Comparison of ENCODE assay signal across 10 mouse cellular contexts in the genomic region with DNA sequence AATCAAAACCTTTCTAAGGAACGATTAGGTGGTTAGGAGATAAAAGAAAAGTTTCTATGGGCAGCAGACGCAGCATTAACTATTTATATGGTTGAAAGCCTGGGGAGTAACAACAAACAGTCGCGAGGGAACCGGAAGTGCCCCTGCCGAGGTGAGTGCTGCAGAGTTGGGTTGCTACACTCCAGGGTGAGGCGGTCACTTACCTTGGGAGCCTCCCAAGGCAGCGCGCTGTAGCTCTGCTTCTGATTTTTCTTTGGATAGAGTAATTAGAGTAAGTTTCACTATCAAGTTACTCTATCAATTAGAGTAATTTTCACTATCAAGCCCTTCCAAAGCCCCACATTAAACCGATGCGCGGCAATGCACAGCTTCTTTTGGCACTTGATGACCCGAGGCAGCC. TPM values are rescaled to one million over a fixed set of nuclear protein-coding genes. Genes with fewer than 3 reads are reported as not detected.
DNase-seq lines count a peak whose midpoint lies in the region; ATAC-seq and TF ChIP-seq lines count a peak whose summit lies in the region.
"Had no signal": no experiment of that assay in that cellular context is flagged by ENCODE, and none has a peak within 500 bp of the region (broad histone marks: within the 10 kb centered on the region; RNA-seq: fewer than 3 reads in every experiment).

No protein-coding gene starts in this region.

- H3K4me3 ChIP-seq in forebrain, embryonic 12.5 days (replicated peaks): no peak overlapping the region
- H3K4me3 ChIP-seq in forebrain, embryonic 10.5 days: no peak overlapping the region
- H3K4me3 ChIP-seq in lung, embryonic 16.5 days (ENCODE audit: low read length): peak overlapping the region; percentile 19
- H3K4me3 ChIP-seq in intestine, postnatal 0 days (ENCODE audit: low read depth, low read length): peak overlapping the region; percentile 31
- no peak overlapping the region for H3K4me3 ChIP-seq in neural tube, embryonic 13.5 days

- H3K9ac ChIP-seq in forebrain, embryonic 12.5 days: no peak overlapping the region
- H3K9ac ChIP-seq in lung, embryonic 16.5 days (ENCODE audit: low read length): no peak overlapping the region
- H3K9ac ChIP-seq in intestine, postnatal 0 days (ENCODE audit: low read depth, low read length): no peak overlapping the region
- no peak overlapping the region for H3K9ac ChIP-seq in neural tube, embryonic 13.5 days

- peaks cover 6% of the 10 kb centered on the region; the same call in 1 of the 2 replicates for H3K9me3 ChIP-seq in forebrain, embryonic 12.5 days
- 0 out of 2 replicates have a peak, but pooled peaks cover 4% of the 10 kb centered on the region for H3K9me3 ChIP-seq in forebrain, embryonic 10.5 days
- H3K9me3 ChIP-seq in lung, embryonic 16.5 days (ENCODE audit: control insufficient read depth, low read length): 0 out of 2 replicates have a peak, but pooled peaks cover 3% of the 10 kb centered on the region
- 0 out of 2 replicates have a peak, but pooled peaks cover 4% of the 10 kb centered on the region for H3K9me3 ChIP-seq in intestine, postnatal 0 days (ENCODE audit: control insufficient read depth)
- H3K9me3 ChIP-seq in neural tube, embryonic 13.5 days: no peaks in the 10 kb centered on the region

- no peaks in the 10 kb centered on the region for H3K4me1 ChIP-seq in forebrain, embryonic 12.5 days
- H3K4me1 ChIP-seq in forebrain, embryonic 10.5 days: peaks cover 5% of the 10 kb centered on the region; the same call in 1 of the 2 replicates
- H3K4me1 ChIP-seq in lung, embryonic 16.5 days (replicated peaks; ENCODE audit: control insufficient read depth, insufficient read depth, low read length): 0 out of 2 replicates have a peak, but pooled peaks cover 4% of the 10 kb centered on the region
- H3K4me1 ChIP-seq in intestine, postnatal 0 days (replicated peaks; ENCODE audit: control insufficient read depth, insufficient read depth, low read length): no peaks in the 10 kb centered on the region
- no peaks in the 10 kb centered on the region for H3K4me1 ChIP-seq in neural tube, embryonic 13.5 days (replicated peaks)

- no peak for DNase-seq in forebrain, embryonic 10.5 days (ENCODE audit: extremely low spot score, low spot score)
- DNase-seq in lung, postnatal 25 days (ENCODE audit: low spot score): no peak
- DNase-seq in gastrocnemius, postnatal 10 days: no peak
- DNase-seq: cerebellum, adult 11-12 months had no signal

- H3K27ac ChIP-seq in forebrain, embryonic 12.5 days: no peak overlapping the region
- no peak overlapping the region for H3K27ac ChIP-seq in forebrain, embryonic 10.5 days
- H3K27ac ChIP-seq in lung, embryonic 16.5 days (ENCODE audit: low read length): no peak overlapping the region
- no peak overlapping the region for H3K27ac ChIP-seq in intestine, postnatal 0 days (ENCODE audit: low read depth, low read length)
- H3K27ac ChIP-seq in neural tube, embryonic 13.5 days (replicated peaks): no peak overlapping the region
- H3K27ac ChIP-seq: macrophage had no signal

- no peak for ATAC-seq in forebrain, embryonic 12.5 days (ENCODE audit: low FRiP score)
- no peak for ATAC-seq in lung, embryonic 16.5 days (ENCODE audit: low read depth)
- ATAC-seq in intestine, postnatal 0 days: no peak
- ATAC-seq in neural tube, embryonic 13.5 days (ENCODE audit: low read depth): no peak
- no peak for ATAC-seq in erythroblast, adult 5-6 weeks (replicated peaks; ENCODE audit: low FRiP score, poor library complexity, severe bottlenecking)

- H3K27me3 ChIP-seq in forebrain, embryonic 12.5 days: no peaks in the 10 kb centered on the region
- H3K27me3 ChIP-seq in forebrain, embryonic 10.5 days (ENCODE audit: poor library complexity, severe bottlenecking): no peaks in the 10 kb centered on the region
- no peaks in the 10 kb centered on the region for H3K27me3 ChIP-seq in lung, embryonic 16.5 days (ENCODE audit: control insufficient read depth, insufficient read depth, low read depth, low read length)
- no peaks in the 10 kb centered on the region for H3K27me3 ChIP-seq in intestine, postnatal 0 days (replicated peaks; ENCODE audit: control insufficient read depth, insufficient read depth, low read length)
- no peaks in the 10 kb centered on the region for H3K27me3 ChIP-seq in neural tube, embryonic 13.5 days

- no peaks in the 10 kb centered on the region for H3K36me3 ChIP-seq in forebrain, embryonic 12.5 days (replicated peaks)
- no peaks in the 10 kb centered on the region for H3K36me3 ChIP-seq in forebrain, embryonic 10.5 days (replicated peaks)
- H3K36me3 ChIP-seq in lung, embryonic 16.5 days (ENCODE audit: control insufficient read depth, insufficient read depth, low read length): no peaks in the 10 kb centered on the region
- no peaks in the 10 kb centered on the region for H3K36me3 ChIP-seq in intestine, postnatal 0 days (ENCODE audit: control insufficient read depth, insufficient read depth)
- no peaks in the 10 kb centered on the region for H3K36me3 ChIP-seq in neural tube, embryonic 13.5 days

- no peak for TF ChIP-seq CTCF in intestine, postnatal 0 days (IDR thresholded peaks at IDR 0.05; ENCODE audit: low read depth)

- peak overlapping the region; percentile 21 for H3K4me2 ChIP-seq in forebrain, embryonic 12.5 days
- peak overlapping the region; percentile 43 for H3K4me2 ChIP-seq in lung, embryonic 16.5 days (ENCODE audit: low read depth, low read length)
- H3K4me2 ChIP-seq in intestine, postnatal 0 days (replicated peaks; ENCODE audit: low read depth): peak overlapping the region; percentile 57
- H3K4me2 ChIP-seq in neural tube, embryonic 13.5 days: peak overlapping the region; percentile 38

- WGBS in forebrain, embryonic 12.5 days: 55% methylated on average over 13 of the region's 13 CpGs
- WGBS in forebrain, embryonic 10.5 days: 51% methylated on average over 13 of the region's 13 CpGs
- 29% methylated on average over 13 of the region's 13 CpGs for WGBS in lung, embryonic 16.5 days
- WGBS in intestine, postnatal 0 days: 40% methylated on average over 13 of the region's 13 CpGs
- WGBS in neural tube, embryonic 13.5 days: 50% methylated on average over 13 of the region's 13 CpGs

RNA-seq across cellular contexts. Expression of gene Txndc8, which starts 25.7 kb away (rescaled TPM):
- polyA plus RNA-seq in forebrain, embryonic 12.5 days (2016; fragmentation: Nextera tagmentation; extraction: Ambion mirVana): not detected in 2 replicates
- not detected in 2 replicates for polyA plus RNA-seq in forebrain, embryonic 10.5 days (2016; fragmentation: Nextera tagmentation; extraction: Ambion mirVana)
- not detected in 2 replicates for polyA plus RNA-seq in lung, embryonic 16.5 days (2015; fragmentation: Nextera tagmentation; extraction: Ambion mirVana)
- polyA plus RNA-seq in intestine, postnatal 0 days (2015; fragmentation: Nextera tagmentation; extraction: Ambion mirVana): not detected in 2 replicates
- polyA plus RNA-seq in neural tube, embryonic 13.5 days (2015; fragmentation: Nextera tagmentation; extraction: Ambion mirVana): not detected in 2 replicates
- not detected for total RNA-seq in gastrocnemius, postnatal 10 days (2021)
- total RNA-seq in erythroblast, adult 5-6 weeks (2015; ENCODE audit: low replicate concordance): not detected in 2 replicates
- total RNA-seq in erythroblast, adult 5-6 weeks (2017; ENCODE audit: low replicate concordance): not detected in 2 replicates
- polyA plus RNA-seq: macrophage had no signal

Comparison
In these comparisons a context has a peak if more than half of its experiments do, and no peak if none do; other contexts are left out.
1. H3K4me3 ChIP-seq: peak in lung, embryonic 16.5 days (single experiment) and intestine, postnatal 0 days (single experiment); none in forebrain, embryonic 12.5 days (single experiment), forebrain, embryonic 10.5 days (single experiment) and neural tube, embryonic 13.5 days (single experiment).
2. Peak in every context shown above with its lines, with median percentiles within 50 percentile points of each other: H3K4me2 ChIP-seq.